Mouse (Mus musculus): ENCODE measurements around the gene Dnajb9. TPM values are rescaled to one million over a fixed set of nuclear protein-coding genes. Genes with fewer than 3 reads are reported as not detected.

Gene Dnajb9
- polyA plus RNA-seq, 1 experiment from 2014 or later = 30.1 TPM

- 35% methylated on average over 9 of the region's 9 CpGs for WGBS
- no peak overlapping the region for H3K9ac ChIP-seq (ENCODE audit: low read length)
- no peaks in the 10 kb centered on the region for H3K4me1 ChIP-seq (replicated peaks; ENCODE audit: control insufficient read depth, insufficient read depth)
- H3K4me3 ChIP-seq (ENCODE audit: low read depth, low read length) = no peak overlapping the region
- TF ChIP-seq EP300 (optimal IDR thresholded peaks at IDR 0.05) = no peak
- TF ChIP-seq CTCF (IDR thresholded peaks at IDR 0.05; ENCODE audit: low read depth) = peak; percentile 82
- DNase-seq (ENCODE audit: low spot score) (peak; percentile 31), ATAC-seq (ENCODE audit: low FRiP score, low TSS enrichment) (no peak)
- H3K36me3 ChIP-seq (ENCODE audit: control insufficient read depth, insufficient read depth, low read length) = no peaks in the 10 kb centered on the region
- no peaks in the 10 kb centered on the region for H3K27me3 ChIP-seq (ENCODE audit: control insufficient read depth, insufficient read depth, low read length)
- H3K4me2 ChIP-seq (replicated peaks; ENCODE audit: low read depth) = no peak overlapping the region
- no peaks in the 10 kb centered on the region for H3K9me3 ChIP-seq (ENCODE audit: control insufficient read depth, low read length)
- no peak overlapping the region for H3K27ac ChIP-seq (replicated peaks)
Observed at GRCm38 (mm10) chr12:44181081-44181982, 28.8 kb downstream of the Dnajb9 start.

- no peak overlapping the region for H3K4me2 ChIP-seq (replicated peaks; ENCODE audit: low read depth)
- DNase-seq (ENCODE audit: low spot score) (no peak), ATAC-seq (ENCODE audit: low FRiP score, low TSS enrichment) (no peak)
- H3K9ac ChIP-seq (ENCODE audit: low read length) = no peak overlapping the region
- H3K4me3 ChIP-seq (ENCODE audit: low read depth, low read length) = no peak overlapping the region
- no peaks in the 10 kb centered on the region for H3K36me3 ChIP-seq (ENCODE audit: control insufficient read depth, insufficient read depth, low read length)
- no peaks in the 10 kb centered on the region for H3K27me3 ChIP-seq (ENCODE audit: control insufficient read depth, insufficient read depth, low read length)
- H3K4me1 ChIP-seq (replicated peaks; ENCODE audit: control insufficient read depth, insufficient read depth) = no peaks in the 10 kb centered on the region
- H3K27ac ChIP-seq (replicated peaks) = no peak overlapping the region
- TF ChIP-seq EP300 (optimal IDR thresholded peaks at IDR 0.05) (no peak), CTCF (IDR thresholded peaks at IDR 0.05; ENCODE audit: low read depth) (no peak)
- WGBS = 62% methylated on average over 2 of the region's 2 CpGs
- no peaks in the 10 kb centered on the region for H3K9me3 ChIP-seq (ENCODE audit: control insufficient read depth, low read length)
Observed at GRCm38 (mm10) chr12:44177038-44177355, 33.1 kb downstream of the Dnajb9 start.

GRCm38 (mm10) chr12:44176331-44177037 lies 33.6 kb downstream of the Dnajb9 start:
- H3K4me3 ChIP-seq (ENCODE audit: low read depth, low read length) = no peak overlapping the region
- H3K9me3 ChIP-seq (ENCODE audit: control insufficient read depth, low read length) = no peaks in the 10 kb centered on the region
- H3K27me3 ChIP-seq (ENCODE audit: control insufficient read depth, insufficient read depth, low read length) = no peaks in the 10 kb centered on the region
- ATAC-seq (ENCODE audit: low FRiP score, low TSS enrichment) = no peak
- H3K36me3 ChIP-seq (ENCODE audit: control insufficient read depth, insufficient read depth, low read length) = no peaks in the 10 kb centered on the region
- no peak for DNase-seq (ENCODE audit: low spot score)
- no peak overlapping the region for H3K9ac ChIP-seq (ENCODE audit: low read length)
- no peak for TF ChIP-seq CTCF (IDR thresholded peaks at IDR 0.05; ENCODE audit: low read depth)
- no peak for TF ChIP-seq EP300 (optimal IDR thresholded peaks at IDR 0.05)
- H3K27ac ChIP-seq (replicated peaks) = no peak overlapping the region
- WGBS = 20% methylated on average over 10 of the region's 10 CpGs
- H3K4me2 ChIP-seq (replicated peaks; ENCODE audit: low read depth) = 0 out of 2 replicates have a peak overlapping the region, but pooled peaks have one; percentile 12
- no peaks in the 10 kb centered on the region for H3K4me1 ChIP-seq (replicated peaks; ENCODE audit: control insufficient read depth, insufficient read depth)

- DNase-seq (ENCODE audit: low spot score) (no peak), ATAC-seq (ENCODE audit: low FRiP score, low TSS enrichment) (no peak)
- no peaks in the 10 kb centered on the region for H3K9me3 ChIP-seq (ENCODE audit: control insufficient read depth, low read length)
Observed at GRCm38 (mm10) chr12:44166949-44167348, 43.2 kb downstream of the Dnajb9 start.

GRCm38 (mm10) chr12:44159349-44159748 lies 50.8 kb downstream of the Dnajb9 start:
- no peaks in the 10 kb centered on the region for H3K27me3 ChIP-seq (ENCODE audit: control insufficient read depth, insufficient read depth, low read length)
- TF ChIP-seq CTCF (IDR thresholded peaks at IDR 0.05; ENCODE audit: low read depth) (no peak), EP300 (optimal IDR thresholded peaks at IDR 0.05) (no peak)
- ATAC-seq (ENCODE audit: low FRiP score, low TSS enrichment) (no peak), DNase-seq (ENCODE audit: low spot score) (no peak)
- no peak overlapping the region for H3K9ac ChIP-seq (ENCODE audit: low read length)
- 77% methylated on average over 1 of the region's 1 CpGs for WGBS
- H3K4me3 ChIP-seq (ENCODE audit: low read depth, low read length) = no peak overlapping the region
- H3K9me3 ChIP-seq (ENCODE audit: control insufficient read depth, low read length) = no peaks in the 10 kb centered on the region
- H3K4me2 ChIP-seq (replicated peaks; ENCODE audit: low read depth) = no peak overlapping the region
- no peak overlapping the region for H3K27ac ChIP-seq (replicated peaks)
- H3K4me1 ChIP-seq (replicated peaks; ENCODE audit: control insufficient read depth, insufficient read depth) = no peaks in the 10 kb centered on the region
- no peaks in the 10 kb centered on the region for H3K36me3 ChIP-seq (ENCODE audit: control insufficient read depth, insufficient read depth, low read length)

More at GRCm38 (mm10) chr12:44166949-44167348, 43.2 kb downstream of the Dnajb9 start:
- TF ChIP-seq EP300 (optimal IDR thresholded peaks at IDR 0.05) (no peak), CTCF (IDR thresholded peaks at IDR 0.05; ENCODE audit: low read depth) (peak; percentile 80)
- H3K36me3 ChIP-seq (ENCODE audit: control insufficient read depth, insufficient read depth, low read length) = no peaks in the 10 kb centered on the region
- no peak overlapping the region for H3K4me3 ChIP-seq (ENCODE audit: low read depth, low read length)
- no peak overlapping the region for H3K9ac ChIP-seq (ENCODE audit: low read length)
- H3K27ac ChIP-seq (replicated peaks) = no peak overlapping the region
- H3K4me2 ChIP-seq (replicated peaks; ENCODE audit: low read depth) = no peak overlapping the region
- H3K4me1 ChIP-seq (replicated peaks; ENCODE audit: control insufficient read depth, insufficient read depth) = no peaks in the 10 kb centered on the region
- H3K27me3 ChIP-seq (ENCODE audit: control insufficient read depth, insufficient read depth, low read length) = no peaks in the 10 kb centered on the region

Small RNAs within 50 kb of the gene (microRNA-seq; reads per million reads assigned to microRNA genes)
- gene Mir5627 = not detected

Other genes with a start within 250 kb of the Dnajb9 start
- gene Pnpla8, start 11.0 kb upstream of the Dnajb9 start, polyA plus RNA-seq (2015; fragmentation: Nextera tagmentation; extraction: Ambion mirVana) = 53.5 and 56.7 TPM in 2 replicates
- gene Nrcam, start 118.6 kb upstream of the Dnajb9 start, polyA plus RNA-seq (2015; fragmentation: Nextera tagmentation; extraction: Ambion mirVana) = 1.2 and 1.6 TPM in 2 replicates

Data from stomach, postnatal 0 days (tissue).